Mouse (Mus musculus) CH12.LX (cell line): Measurements from ENCODE around the gene Aven.

Experiments
- CHD2 ChIP-seq: IDR thresholded peaks from 2 replicates; pipeline ENCODE4 v1.6.1; 2011; ENCODE audit warnings: low read length, improper control_type of control experiment
- CTCF ChIP-seq, 2 experiments: IDR thresholded peaks in 1 of 2; conservative IDR thresholded peaks in 1 of 2; 2 replicates each; pipeline ENCODE4 v1.5.1; 2011 to 2012; ENCODE audit warnings: low read depth in 2 of 2, low read length in 2 of 2, improper control_type of control experiment in 1 of 2, inconsistent platforms in 1 of 2, mild to moderate bottlenecking in 1 of 2, moderate library complexity in 1 of 2
- ETS1 ChIP-seq: conservative IDR thresholded peaks from 2 replicates; pipeline ENCODE4 v1.6.1; 2012; ENCODE audit warnings: low read depth, mild to moderate bottlenecking, inconsistent platforms, low read length, improper control_type of control experiment, moderate library complexity
- MAFK ChIP-seq: IDR thresholded peaks from 2 replicates; pipeline ENCODE4 v1.6.1; 2011; ENCODE audit warnings: low read length, improper control_type of control experiment; ENCODE audit not compliant: insufficient replicate concordance
- MAZ ChIP-seq: IDR thresholded peaks from 2 replicates; pipeline ENCODE4 v1.6.1; 2012; ENCODE audit warnings: low read depth, mild to moderate bottlenecking, inconsistent platforms, low read length, improper control_type of control experiment, moderate library complexity
- MYC ChIP-seq: IDR thresholded peaks from 2 replicates; pipeline ENCODE4 v1.6.1; 2011; ENCODE audit warnings: low read depth, mild to moderate bottlenecking, improper control_type of control experiment, low read length
- POLR2A ChIP-seq: IDR thresholded peaks from 2 replicates; pipeline ENCODE4 v1.6.1; 2011; ENCODE audit warnings: low read depth, mild to moderate bottlenecking, improper control_type of control experiment, low read length
- ZKSCAN1 ChIP-seq: IDR thresholded peaks from 2 replicates; pipeline ENCODE4 v1.6.1; 2012; ENCODE audit warnings: low read depth, inconsistent platforms, low read length, improper control_type of control experiment, borderline replicate concordance
- ZMIZ1 ChIP-seq: IDR thresholded peaks from 2 replicates; pipeline ENCODE4 v1.6.1; 2012; ENCODE audit warnings: low read depth, mild to moderate bottlenecking, inconsistent platforms, low read length, improper control_type of control experiment

- TF ChIP-seq ZKSCAN1, result no peak
- no peak for TF ChIP-seq CTCF (conservative IDR thresholded peaks at IDR 0.05 in 1 of 2, IDR thresholded peaks at IDR 0.05 in 1 of 2; ENCODE audit: low read depth in 2 of 2, low read length in 2 of 2)
- no peak for TF ChIP-seq POLR2A
- TF ChIP-seq MYC, result no peak
- TF ChIP-seq MAZ, result no peak
- TF ChIP-seq CHD2, result no peak
- no peak for TF ChIP-seq MAFK
- TF ChIP-seq ETS1, result no peak
- no peak for TF ChIP-seq ZMIZ1
These were observed 23.2 kb upstream of the Aven start for GRCm38 (mm10) chr2:112469542-112469941.
